Mouse (Mus musculus) c-Kit-positive CD71-positive TER-119-negative erythroid progenitor cells, embryonic 14.5 days (primary cell): ENCODE measurements around the gene Rhd.

Experiments used
- DNase-seq: peaks from one replicate; pipeline ENCODE4 v3.0.0-alpha.2; 2013; ENCODE audit warnings: low read depth

Gene Rhd

GRCm38 (mm10) chr4:134937240-134938176 is 73.2 kb downstream of the Rhd start:
- no peak for DNase-seq

- DNase-seq: no peak
Measured at GRCm38 (mm10) chr4:134939900-134940299, 75.6 kb downstream of the Rhd start.

- no peak for DNase-seq
Measured at GRCm38 (mm10) chr4:134943758-134944538, 79.6 kb downstream of the Rhd start.
